Mouse (Mus musculus): ENCODE results near the gene Stat3. TPM values are rescaled to one million over a fixed set of nuclear protein-coding genes. Genes with fewer than 3 reads are reported as not detected.

Stat3 gene
- total RNA-seq, 2 experiments from 2014 or later = 32.1 to 36.7 TPM

GRCm38 (mm10) chr11:100967881-100968420, 28.6 kb upstream of the Stat3 start:
- DNase-seq (ENCODE audit: extremely low spot score in 1 of 2, low spot score in 2 of 2) = no peak
- intact Hi-C loops (cut with DNase I) = loop anchor here (10.0 kb wide), 1 partner anchor 403 kb away; no protein-coding TSS in a partner anchor

GRCm38 (mm10) chr11:100967376-100967775, 28.0 kb upstream of the Stat3 start:
- no peak for DNase-seq (ENCODE audit: extremely low spot score in 1 of 2, low spot score in 2 of 2)
- intact Hi-C loops (cut with DNase I) = loop anchor here (10.0 kb wide), 1 partner anchor 403 kb away; no protein-coding TSS in a partner anchor

DNA sequence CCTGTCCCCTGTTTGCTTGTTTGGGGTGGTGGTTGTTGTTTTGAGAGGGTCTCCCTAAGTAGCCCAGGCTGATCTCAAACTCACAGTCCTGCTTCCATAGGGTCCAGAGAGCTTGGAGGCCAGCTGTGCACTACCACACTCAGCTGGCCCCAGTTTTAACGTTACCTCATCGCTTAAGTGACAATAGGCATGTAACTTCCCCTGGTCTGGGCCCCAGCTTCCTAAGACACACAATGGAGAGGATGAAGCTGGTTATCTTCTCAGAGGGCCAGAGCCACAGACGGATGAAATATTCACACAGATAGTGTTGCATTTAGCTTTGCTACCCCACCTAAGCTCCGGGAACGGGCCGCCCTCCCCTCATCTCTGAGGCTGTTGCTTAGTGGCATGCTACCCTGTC, 26.4 kb upstream of the Stat3 start:
- intact Hi-C loops (cut with DNase I) = loop anchor here (10.0 kb wide), 1 partner anchor 401 kb away; no protein-coding TSS in a partner anchor
- no peak for DNase-seq (ENCODE audit: extremely low spot score in 1 of 2, low spot score in 2 of 2)

- intact Hi-C loops (cut with DNase I) = loop anchor here (10.0 kb wide), 1 partner anchor 400 kb away; no protein-coding TSS in a partner anchor
- DNase-seq (ENCODE audit: extremely low spot score in 1 of 2, low spot score in 2 of 2) = no peak
Measured at GRCm38 (mm10) chr11:100964901-100965542, 25.7 kb upstream of the Stat3 start.

- intact Hi-C loops (cut with DNase I) = loop anchor here (10.0 kb wide), 1 partner anchor 399 kb away; no protein-coding TSS in a partner anchor
- no peak for DNase-seq (ENCODE audit: extremely low spot score in 1 of 2, low spot score in 2 of 2)
Measured at GRCm38 (mm10) chr11:100964180-100964579, 24.8 kb upstream of the Stat3 start.

GRCm38 (mm10) chr11:100963647-100964046, 24.3 kb upstream of the Stat3 start:
- intact Hi-C loops (cut with DNase I) = loop anchor here (10.0 kb wide), 1 partner anchor 399 kb away; no protein-coding TSS in a partner anchor
- peak in 1 of 2 experiments; percentile 45 for DNase-seq (ENCODE audit: extremely low spot score in 1 of 2, low spot score in 2 of 2)

DNA sequence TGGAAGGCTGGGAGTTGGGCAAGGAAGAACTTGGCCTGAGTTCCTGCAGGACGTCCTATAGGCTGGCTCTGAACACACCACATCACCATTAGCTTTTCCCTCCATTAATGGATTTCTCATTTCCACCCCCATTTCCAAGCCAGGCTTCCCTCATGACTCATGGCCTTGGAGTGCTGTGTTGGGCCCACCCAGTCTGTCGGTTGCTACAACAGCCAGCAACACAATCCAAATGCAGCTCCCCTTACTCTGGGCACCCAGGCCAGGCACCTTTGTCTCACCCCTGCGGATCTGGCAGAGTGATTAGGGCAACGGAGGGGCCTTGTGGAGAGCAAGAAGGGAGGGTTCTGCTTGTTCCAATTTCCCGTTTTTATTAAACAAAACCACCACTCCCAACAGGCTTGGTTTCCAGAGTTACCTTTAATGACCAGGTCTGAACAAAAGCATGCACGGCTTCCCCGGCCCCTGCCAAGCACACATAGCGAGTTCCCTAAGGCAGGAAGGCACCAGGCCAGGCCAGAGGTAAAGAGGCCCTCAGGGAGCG, 23.1 kb upstream of the Stat3 start:
- DNase-seq (ENCODE audit: extremely low spot score in 1 of 2, low spot score in 2 of 2) = peak in 1 of 2 experiments; percentile 45
- intact Hi-C loops (cut with DNase I) = loop anchor here (10.0 kb wide), 1 partner anchor 398 kb away; no protein-coding TSS in a partner anchor

DNA sequence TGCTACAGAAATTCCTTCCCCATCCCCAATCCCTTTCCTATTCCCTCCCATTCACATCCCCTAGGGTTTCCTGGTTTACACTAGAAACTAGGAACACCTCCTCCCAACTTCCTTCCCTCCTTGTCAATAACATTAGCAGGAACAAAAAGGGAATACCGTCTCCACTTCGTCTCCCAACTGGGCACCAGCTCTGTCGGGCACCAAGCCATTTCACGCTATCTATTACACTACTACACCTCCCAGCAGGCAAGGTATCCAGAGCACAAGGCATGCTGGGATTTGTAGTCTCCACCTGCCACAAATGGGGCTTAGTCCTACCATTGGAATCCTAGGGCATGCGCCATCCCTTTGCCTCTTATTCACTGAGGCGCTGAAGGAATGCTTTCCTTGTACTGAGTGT, 21.2 kb upstream of the Stat3 start:
- intact Hi-C loops (cut with DNase I) = loop anchor here (10.0 kb wide), 1 partner anchor 396 kb away; no protein-coding TSS in a partner anchor
- peak in 1 of 2 experiments; percentile 80 for DNase-seq (ENCODE audit: extremely low spot score in 1 of 2, low spot score in 2 of 2)

DNA sequence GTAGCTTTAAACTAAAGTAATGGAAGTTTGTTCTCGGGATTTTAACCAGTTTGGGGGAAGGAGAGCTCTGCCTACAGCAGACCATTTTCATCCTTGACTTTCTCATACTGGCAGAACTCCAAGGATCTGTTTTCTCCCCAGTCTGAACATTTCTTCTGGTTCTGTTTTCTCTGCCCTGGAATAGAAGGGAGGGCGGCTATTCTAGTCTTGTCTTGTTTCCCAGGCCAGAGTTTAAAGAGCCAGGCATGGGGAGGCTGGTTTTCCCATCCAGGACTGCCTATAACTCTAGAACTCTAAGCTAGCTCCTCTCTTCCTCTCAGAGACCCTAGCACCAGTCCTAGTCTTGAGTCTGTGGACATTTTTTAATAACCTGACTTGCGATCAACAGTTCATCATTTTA, 20.5 kb upstream of the Stat3 start:
- intact Hi-C loops (cut with DNase I) = loop anchor here (5.0 to 10.0 kb wide), 3 partner anchors 195 to 395 kb away; partner anchors contain the start of genes Hcrt, Hspb9 and Kat2a
- no peak for DNase-seq (ENCODE audit: extremely low spot score in 1 of 2, low spot score in 2 of 2)

DNA sequence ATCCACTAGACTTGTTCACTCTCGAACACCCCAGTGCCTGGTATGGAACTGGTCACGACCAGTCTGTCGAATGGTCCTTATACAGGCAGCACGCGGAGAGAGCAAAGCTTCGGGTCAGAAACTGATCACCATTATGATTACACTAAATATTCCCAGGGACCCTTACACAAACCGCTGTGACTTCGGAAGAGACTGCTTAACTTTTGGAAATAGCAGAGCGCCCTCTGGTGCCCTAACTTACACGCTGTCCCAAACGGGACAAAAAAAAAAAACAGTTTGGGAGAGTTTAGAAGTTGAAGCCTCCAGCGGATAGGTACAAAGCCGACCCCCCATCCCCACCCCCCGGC, 20.1 kb upstream of the Stat3 start:
- DNase-seq (ENCODE audit: extremely low spot score in 1 of 2, low spot score in 2 of 2) = peak; percentile 34 to 71
- intact Hi-C loops (cut with DNase I) = loop anchor here (5.0 to 10.0 kb wide), 2 partner anchors 195 to 247 kb away; partner anchors contain the start of genes Hcrt, Hspb9 and Kat2a

DNA sequence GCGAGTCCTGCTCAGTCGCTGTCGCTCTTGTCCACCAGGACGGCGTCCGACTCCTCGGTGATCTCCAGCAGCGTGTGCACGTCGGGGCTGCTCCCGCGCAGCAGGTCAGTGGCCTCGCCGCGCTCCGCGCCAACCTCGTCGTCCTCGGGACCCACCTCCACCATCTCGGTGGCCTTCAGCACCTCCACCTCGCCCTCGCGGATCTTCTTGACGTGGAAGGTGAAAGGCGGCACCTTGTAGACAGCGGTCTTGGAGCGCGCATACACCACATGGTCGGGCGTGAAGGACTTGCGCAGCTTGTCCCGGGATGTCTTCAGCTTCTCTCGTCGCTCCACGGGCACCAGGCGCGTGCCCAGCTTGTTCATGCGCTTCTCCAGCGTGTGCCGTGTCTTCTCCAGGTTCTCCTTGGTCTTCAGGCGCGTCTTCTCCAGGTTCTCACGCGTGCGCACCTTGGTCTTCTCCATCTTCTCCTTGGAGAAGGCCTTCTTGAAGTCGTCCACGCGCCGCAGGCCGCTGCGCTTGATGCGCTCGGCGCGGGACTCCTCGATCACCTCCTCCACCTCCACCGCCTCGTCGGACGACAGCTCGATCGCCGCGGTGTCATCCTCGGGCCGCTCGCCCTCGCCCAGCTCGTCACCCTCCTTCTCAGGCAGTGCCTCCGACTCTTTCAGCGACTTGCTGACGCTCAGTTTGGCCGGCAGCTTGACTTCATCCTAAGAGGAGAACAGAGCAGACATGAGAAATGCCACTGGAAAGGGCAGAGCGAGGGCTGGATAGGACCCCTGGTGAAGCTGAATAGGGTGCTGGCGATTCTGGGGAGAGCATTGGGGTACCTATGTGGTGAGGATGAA, 19.5 kb upstream of the Stat3 start:
- intact Hi-C loops (cut with DNase I) = loop anchor here (5.0 to 10.0 kb wide), 2 partner anchors 194 to 247 kb away; partner anchors contain the start of genes Hcrt, Hspb9 and Kat2a
- DNase-seq (ENCODE audit: extremely low spot score in 1 of 2, low spot score in 2 of 2) = peak in 1 of 2 experiments; percentile 44

DNA sequence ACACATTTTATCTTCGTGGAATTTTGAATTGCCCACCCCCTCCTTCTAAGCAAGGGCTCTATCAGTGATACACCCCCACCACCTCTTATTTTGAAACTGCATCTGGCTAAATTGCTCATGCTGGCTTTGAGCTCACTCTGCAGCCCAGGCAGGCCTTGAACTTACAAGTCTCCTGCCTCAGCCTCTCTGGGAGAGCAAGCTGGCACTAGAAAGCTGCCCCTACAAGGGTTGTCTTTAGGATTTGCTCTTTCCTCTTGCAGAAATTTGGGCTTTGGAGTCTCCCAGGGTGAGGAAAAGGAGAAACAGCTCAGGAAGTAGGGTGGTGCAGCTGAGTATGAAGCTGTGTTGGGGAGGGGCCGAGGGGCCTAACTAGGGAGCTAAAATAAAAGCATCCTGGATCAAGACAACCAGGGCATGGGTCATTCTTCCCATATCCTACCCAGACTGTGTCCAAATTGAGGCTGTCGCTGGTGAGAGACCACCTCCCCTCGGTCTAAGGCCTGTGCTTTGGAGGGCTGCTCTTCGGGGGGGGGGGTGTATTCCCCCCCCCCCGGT, 18.7 kb upstream of the Stat3 start:
- no peak for DNase-seq (ENCODE audit: extremely low spot score in 1 of 2, low spot score in 2 of 2)
- intact Hi-C loops (cut with DNase I) = loop anchor here (1.0 to 10.0 kb wide), 3 partner anchors 65 to 246 kb away; partner anchors contain the start of genes Hcrt, Hspb9 and Kat2a

DNA sequence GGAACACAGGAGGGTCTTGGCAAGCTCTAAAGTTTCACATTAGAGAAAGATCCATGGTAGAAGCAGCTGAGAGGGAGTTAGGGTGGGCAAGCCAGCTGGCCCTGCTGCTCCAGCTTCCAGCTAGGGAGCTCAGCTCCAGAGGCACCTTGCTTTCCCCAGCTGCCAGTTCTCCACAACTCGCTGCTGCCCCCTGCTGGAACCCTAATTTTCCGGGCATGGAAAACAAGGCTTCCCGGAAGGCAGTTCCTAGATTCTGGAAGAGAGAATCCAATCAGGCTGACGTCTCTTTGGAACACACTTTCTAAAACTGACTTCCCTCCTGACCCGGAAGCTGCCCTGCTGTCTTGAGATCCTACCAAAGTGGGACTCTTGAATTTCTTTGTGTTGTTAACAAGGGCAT, 17.9 kb upstream of the Stat3 start:
- intact Hi-C loops (cut with DNase I) = loop anchor here (1.0 to 10.0 kb wide), 3 partner anchors 64 to 245 kb away; partner anchors contain the start of genes Hcrt, Hspb9 and Kat2a
- DNase-seq (ENCODE audit: extremely low spot score in 1 of 2, low spot score in 2 of 2) = peak; percentile 83 to 91

- no peak for DNase-seq (ENCODE audit: extremely low spot score in 1 of 2, low spot score in 2 of 2)
- intact Hi-C loops (cut with DNase I) = no loop called here
Measured at GRCm38 (mm10) chr11:100949540-100949939, 10.2 kb upstream of the Stat3 start.

DNA sequence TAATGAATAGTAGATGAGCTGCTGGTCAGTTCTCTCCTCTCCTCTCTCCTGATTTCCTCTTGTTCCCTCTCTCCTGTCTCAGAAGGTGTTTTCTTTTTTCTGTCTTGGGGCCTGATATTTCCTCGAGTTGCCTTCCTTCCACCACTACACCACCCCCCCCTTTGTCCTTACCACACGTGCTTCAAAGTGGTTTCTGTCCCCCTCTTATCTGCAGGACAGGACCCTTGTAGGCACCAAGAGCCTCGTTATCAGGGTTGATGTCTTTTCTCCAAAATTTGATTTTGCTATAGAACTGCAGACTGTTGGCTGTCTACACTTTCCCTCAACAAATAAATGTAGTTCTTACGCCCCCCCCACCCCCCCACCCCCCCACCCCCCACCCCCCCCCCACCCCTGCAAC, 9.0 kb upstream of the Stat3 start:
- intact Hi-C loops (cut with DNase I) = no loop called here
- no peak for DNase-seq (ENCODE audit: extremely low spot score in 1 of 2, low spot score in 2 of 2)

- DNase-seq (ENCODE audit: extremely low spot score in 1 of 2, low spot score in 2 of 2) = no peak
- intact Hi-C loops (cut with DNase I) = no loop called here
Measured at GRCm38 (mm10) chr11:100947548-100947947, 8.2 kb upstream of the Stat3 start.

DNA sequence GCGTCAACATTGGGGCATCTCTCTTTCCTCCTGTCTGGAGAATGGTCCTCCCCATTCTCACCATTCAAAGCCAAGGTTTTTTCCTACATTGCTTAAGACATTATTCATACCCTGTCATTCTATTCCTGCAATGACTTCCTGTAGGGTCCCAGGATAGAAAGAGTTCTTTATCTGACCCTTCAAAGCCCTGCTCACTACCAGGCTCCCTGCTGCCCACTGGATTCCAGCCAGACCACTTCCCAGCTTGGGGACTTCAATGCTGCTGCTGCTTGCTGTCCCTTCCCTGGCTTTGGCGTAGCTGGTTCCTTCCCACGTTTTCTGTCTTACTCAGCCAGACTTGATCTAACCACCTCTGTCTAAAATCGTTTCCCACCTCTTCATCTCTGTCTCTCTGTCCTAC, 7.5 kb upstream of the Stat3 start:
- intact Hi-C loops (cut with DNase I) = no loop called here
- peak in 1 of 2 experiments; percentile 82 for DNase-seq (ENCODE audit: extremely low spot score in 1 of 2, low spot score in 2 of 2)

- intact Hi-C loops (cut with DNase I) = no loop called here
- no peak for DNase-seq (ENCODE audit: extremely low spot score in 1 of 2, low spot score in 2 of 2)
Measured at GRCm38 (mm10) chr11:100942388-100942787, 3.0 kb upstream of the Stat3 start.

Measured in left cerebral cortex, postnatal 10 days (tissue).